Mouse (Mus musculus) erythroblast, embryonic 14.5 days (primary cell): ENCODE results near the gene Gfra1.

ENCODE experiments used
- GATA1 ChIP-seq: IDR thresholded peaks from 2 replicates; pipeline ENCODE4 v1.6.1; 2012; ENCODE audit warnings: low read length, inconsistent platforms, mixed read lengths
- TAL1 ChIP-seq: IDR thresholded peaks from 3 replicates; pipeline ENCODE4 v1.6.1; 2012; ENCODE audit warnings: low read length, inconsistent platforms, mixed read lengths

DNA sequence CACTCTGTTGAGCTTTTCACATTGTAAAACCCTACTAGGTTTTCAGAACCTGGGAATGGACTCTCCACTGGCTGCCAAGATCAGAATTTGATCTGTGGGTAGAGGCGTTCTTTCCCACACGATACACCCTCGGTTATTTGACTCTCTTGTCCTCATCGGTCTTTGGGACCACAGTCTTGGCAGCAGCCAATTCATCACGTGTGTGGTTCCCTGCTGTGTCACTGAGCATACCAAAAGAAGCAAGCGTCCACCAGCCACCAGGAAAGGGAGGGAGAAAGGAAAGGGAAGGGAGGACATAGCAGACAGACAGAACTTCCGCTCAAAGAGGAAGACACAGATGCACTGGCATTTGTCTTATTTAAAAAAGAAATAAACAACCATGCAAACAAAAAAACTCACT, 189.1 kb downstream of the Gfra1 start:
- TF ChIP-seq TAL1: no peak
- TF ChIP-seq GATA1: no peak
